Mouse (Mus musculus): ENCODE measurements at regions not wholly inside any gene's neighbourhood (a gene's known extent, or its start where the extent isn't known, plus 50 kb on each side); places are given as distances from the start of the nearest gene placed in this dataset.
A peak's percentile ranks its signal among the peaks of the same experiment; 100 is the strongest.

- no peak overlapping the region for H3K4me3 ChIP-seq (replicated peaks in 1 of 3; ENCODE audit: low read depth in 2 of 3, low read length in 2 of 3, poor library complexity in 1 of 3)
These were observed 97.0 kb upstream of the Gm527 start for GRCm38 (mm10) chr12:64820722-64821121.

GRCm38 (mm10) chr12:64829662-64830249 is 88.0 kb upstream of the Gm527 start:
- TF ChIP-seq SIN3A (IDR thresholded peaks at IDR 0.05; ENCODE audit: low read length) (no peak), SMC3 (IDR thresholded peaks at IDR 0.05; ENCODE audit: low read depth, low read length) (peak; percentile 66), RAD21 (IDR thresholded peaks at IDR 0.05; ENCODE audit: low read depth, low read length) (peak; percentile 90), CTCF (conservative IDR thresholded peaks at IDR 0.05 in 1 of 2, IDR thresholded peaks at IDR 0.05 in 1 of 2; ENCODE audit: low read depth in 2 of 2, low read length in 2 of 2) (peak; percentile 74 to 80), ELF1 (IDR thresholded peaks at IDR 0.05; ENCODE audit: low read depth, low read length) (no peak)
- Histone ChIP-seq H3K4me2 (ENCODE audit: insufficient read depth, low read depth, poor library complexity, severe bottlenecking) (no peak overlapping the region), H3K27me3 (replicated peaks) (no peaks in the 10 kb centered on the region), H3K9ac (ENCODE audit: insufficient read depth, low read depth) (no peak overlapping the region), H3K27ac (ENCODE audit: insufficient read depth, low read depth) (no peak overlapping the region), H3K4me3 (replicated peaks in 1 of 3; ENCODE audit: low read depth in 2 of 3, low read length in 2 of 3, poor library complexity in 1 of 3) (no peak overlapping the region), H3K79me2 (replicated peaks; ENCODE audit: control insufficient read depth, extremely low read depth, insufficient read depth, poor library complexity, severe bottlenecking) (no peaks in the 10 kb centered on the region), H3K4me1 (ENCODE audit: control insufficient read depth in 1 of 2, insufficient read depth in 2 of 2) (no peaks in the 10 kb centered on the region), H3K9me3 (replicated peaks; ENCODE audit: low read length) (no peaks in the 10 kb centered on the region), H3K36me3 (replicated peaks in 1 of 2; ENCODE audit: control insufficient read depth in 1 of 2, insufficient read depth in 1 of 2, low read length in 1 of 2) (no peaks in the 10 kb centered on the region)
- peak; percentile 65 for DNase-seq (ENCODE audit: extremely low read depth)
- in situ Hi-C loops (cut with MboI; ENCODE audit: low pct_ligation_motif_present, low pct_unique_long_range_greater_than_20kb, low sequenced_read_pairs) (no loop called here), dilution Hi-C loops (cut with MboI; ENCODE audit: extremely low pct_ligation_motif_present, extremely low pct_unique_long_range_greater_than_20kb, low sequenced_read_pairs) (no loop called here)

More at GRCm38 (mm10) chr12:64820722-64821121, 97.0 kb upstream of the Gm527 start:
- no peak for DNase-seq (ENCODE audit: extremely low read depth)
- H3K36me3 ChIP-seq (replicated peaks in 1 of 2; ENCODE audit: control insufficient read depth in 1 of 2, insufficient read depth in 1 of 2, low read length in 1 of 2), result no peaks in the 10 kb centered on the region
- no peak overlapping the region for H3K4me2 ChIP-seq (ENCODE audit: insufficient read depth, low read depth, poor library complexity, severe bottlenecking)
- H3K4me1 ChIP-seq (ENCODE audit: control insufficient read depth in 1 of 2, insufficient read depth in 2 of 2), result peaks cover 0 to 13% of the 10 kb centered on the region in 2 experiments; a peak in 1 of 4 replicates
- H3K27ac ChIP-seq (ENCODE audit: insufficient read depth, low read depth), result no peak overlapping the region
- H3K27me3 ChIP-seq (replicated peaks), result no peaks in the 10 kb centered on the region
- H3K9ac ChIP-seq (ENCODE audit: insufficient read depth, low read depth), result no peak overlapping the region
- in situ Hi-C loops (cut with MboI; ENCODE audit: low pct_ligation_motif_present, low pct_unique_long_range_greater_than_20kb, low sequenced_read_pairs) (no loop called here), dilution Hi-C loops (cut with MboI; ENCODE audit: extremely low pct_ligation_motif_present, extremely low pct_unique_long_range_greater_than_20kb, low sequenced_read_pairs) (no loop called here)
- H3K79me2 ChIP-seq (replicated peaks; ENCODE audit: control insufficient read depth, extremely low read depth, insufficient read depth, poor library complexity, severe bottlenecking), result no peaks in the 10 kb centered on the region
- no peak for TF ChIP-seq JUND (conservative IDR thresholded peaks at IDR 0.05; ENCODE audit: low read depth, low read length)
- H3K9me3 ChIP-seq (replicated peaks; ENCODE audit: low read length), result no peaks in the 10 kb centered on the region

- H3K9me3 ChIP-seq (replicated peaks; ENCODE audit: low read length), result no peaks in the 10 kb centered on the region
- H3K4me1 ChIP-seq (ENCODE audit: control insufficient read depth in 1 of 2, insufficient read depth in 2 of 2), result no peaks in the 10 kb centered on the region
- no peaks in the 10 kb centered on the region for H3K27me3 ChIP-seq (replicated peaks)
- no peak for DNase-seq (ENCODE audit: extremely low read depth)
- TF ChIP-seq PAX5 (IDR thresholded peaks at IDR 0.05; ENCODE audit: low read length) (no peak), JUND (conservative IDR thresholded peaks at IDR 0.05; ENCODE audit: low read depth, low read length) (no peak), EP300 (IDR thresholded peaks at IDR 0.05; ENCODE audit: low read length) (no peak), CTCF (conservative IDR thresholded peaks at IDR 0.05 in 1 of 2, IDR thresholded peaks at IDR 0.05 in 1 of 2; ENCODE audit: low read depth in 2 of 2, low read length in 2 of 2) (no peak), MEF2A (IDR thresholded peaks at IDR 0.05; ENCODE audit: borderline replicate concordance, low read depth, low read length) (no peak), BHLHE40 (IDR thresholded peaks at IDR 0.05; ENCODE audit: low read depth, low read length) (no peak), CHD1 (IDR thresholded peaks at IDR 0.05; ENCODE audit: low read depth, low read length) (no peak), ELF1 (IDR thresholded peaks at IDR 0.05; ENCODE audit: low read depth, low read length) (no peak), KAT2A (IDR thresholded peaks at IDR 0.05; ENCODE audit: insufficient replicate concordance, low read length) (no peak), NELFE (IDR thresholded peaks at IDR 0.05; ENCODE audit: low read depth, low read length) (no peak), HCFC1 (IDR thresholded peaks at IDR 0.05; ENCODE audit: low read depth, low read length) (no peak), GABPA (IDR thresholded peaks at IDR 0.05; ENCODE audit: insufficient replicate concordance, low read depth, low read length) (no peak), ZNF384 (IDR thresholded peaks at IDR 0.05; ENCODE audit: low read depth, low read length) (no peak), MYC (IDR thresholded peaks at IDR 0.05; ENCODE audit: low read depth, low read length) (no peak), ZKSCAN1 (IDR thresholded peaks at IDR 0.05; ENCODE audit: borderline replicate concordance, low read depth, low read length) (no peak), NRF1 (IDR thresholded peaks at IDR 0.05; ENCODE audit: low read depth, low read length) (no peak), USF1 (IDR thresholded peaks at IDR 0.05; ENCODE audit: low read depth, low read length) (no peak), SMC3 (IDR thresholded peaks at IDR 0.05; ENCODE audit: low read depth, low read length) (no peak), ZMIZ1 (IDR thresholded peaks at IDR 0.05; ENCODE audit: low read depth, low read length) (no peak)
- dilution Hi-C loops (cut with MboI; ENCODE audit: extremely low pct_ligation_motif_present, extremely low pct_unique_long_range_greater_than_20kb, low sequenced_read_pairs) (no loop called here), in situ Hi-C loops (cut with MboI; ENCODE audit: low pct_ligation_motif_present, low pct_unique_long_range_greater_than_20kb, low sequenced_read_pairs) (no loop called here)
- H3K9ac ChIP-seq (ENCODE audit: insufficient read depth, low read depth), result no peak overlapping the region
- no peak overlapping the region for H3K27ac ChIP-seq (ENCODE audit: insufficient read depth, low read depth)
- no peak overlapping the region for H3K4me3 ChIP-seq (replicated peaks in 1 of 3; ENCODE audit: low read depth in 2 of 3, low read length in 2 of 3, poor library complexity in 1 of 3)
- no peaks in the 10 kb centered on the region for H3K36me3 ChIP-seq (replicated peaks in 1 of 2; ENCODE audit: control insufficient read depth in 1 of 2, insufficient read depth in 1 of 2, low read length in 1 of 2)
- no peaks in the 10 kb centered on the region for H3K79me2 ChIP-seq (replicated peaks; ENCODE audit: control insufficient read depth, extremely low read depth, insufficient read depth, poor library complexity, severe bottlenecking)
- no peak overlapping the region for H3K4me2 ChIP-seq (ENCODE audit: insufficient read depth, low read depth, poor library complexity, severe bottlenecking)
These were observed 85.2 kb upstream of the Gm527 start for GRCm38 (mm10) chr12:64832313-64833151.
